Mouse (Mus musculus): ENCODE results near the gene Bcat1. TPM values are rescaled to one million over a fixed set of nuclear protein-coding genes. Genes with fewer than 3 reads are reported as not detected.
"Not testable (repeated sequence)": the region's sequence is repeated elsewhere in the genome, so short reads cannot be mapped to it uniquely, and the experiment has no call there.

Gene Bcat1
- polyA plus RNA-seq, 1 experiment: 20.3 TPM

GRCm38 (mm10) chr6:145106163-145106842 is 30.3 kb upstream of the Bcat1 start:
- 75% methylated on average over 6 of the region's 6 CpGs for WGBS
- peak overlapping the region; percentile 59; the same call in 1 of the 2 replicates for H3K27ac ChIP-seq (ENCODE audit: control insufficient read depth, insufficient read depth, low read depth, low read length, poor library complexity)
- H3K4me3 ChIP-seq (replicated peaks; ENCODE audit: control insufficient read depth, low read depth, low read length): no peak overlapping the region
- peaks cover 5% of the 10 kb centered on the region for H3K4me1 ChIP-seq (ENCODE audit: control insufficient read depth, insufficient read depth, low read length)
- TF ChIP-seq POLR2A (IDR thresholded peaks at IDR 0.05; ENCODE audit: borderline replicate concordance, control insufficient read depth, low read depth, low read length) (no peak), CTCF (IDR thresholded peaks at IDR 0.05; ENCODE audit: control insufficient read depth, insufficient read depth, low read length) (no peak)

GRCm38 (mm10) chr6:145105439-145105838 is 29.5 kb upstream of the Bcat1 start:
- 70% methylated on average over 10 of the region's 10 CpGs for WGBS

GRCm38 (mm10) chr6:145104241-145104939 is 28.4 kb upstream of the Bcat1 start:
- 60% methylated on average over 10 of the region's 10 CpGs for WGBS
- no peak for TF ChIP-seq CTCF (IDR thresholded peaks at IDR 0.05; ENCODE audit: control insufficient read depth, insufficient read depth, low read length)
- TF ChIP-seq POLR2A (IDR thresholded peaks at IDR 0.05; ENCODE audit: borderline replicate concordance, control insufficient read depth, low read depth, low read length): no peak
- H3K27ac ChIP-seq (ENCODE audit: control insufficient read depth, insufficient read depth, low read depth, low read length, poor library complexity): 0 out of 2 replicates have a peak overlapping the region, but pooled peaks have one; percentile 2

More at GRCm38 (mm10) chr6:145105439-145105838, 29.5 kb upstream of the Bcat1 start:
- no peak for TF ChIP-seq CTCF (IDR thresholded peaks at IDR 0.05; ENCODE audit: control insufficient read depth, insufficient read depth, low read length)
- no peak for TF ChIP-seq POLR2A (IDR thresholded peaks at IDR 0.05; ENCODE audit: borderline replicate concordance, control insufficient read depth, low read depth, low read length)
- H3K4me1 ChIP-seq (ENCODE audit: control insufficient read depth, insufficient read depth, low read length): peaks cover 5% of the 10 kb centered on the region
- peak overlapping the region; percentile 73 for H3K27ac ChIP-seq (ENCODE audit: control insufficient read depth, insufficient read depth, low read depth, low read length, poor library complexity)
- no peak overlapping the region for H3K4me3 ChIP-seq (replicated peaks; ENCODE audit: control insufficient read depth, low read depth, low read length)

GRCm38 (mm10) chr6:145100923-145101322 is 24.9 kb upstream of the Bcat1 start:
- TF ChIP-seq CTCF (IDR thresholded peaks at IDR 0.05; ENCODE audit: control insufficient read depth, insufficient read depth, low read length): no peak
- TF ChIP-seq POLR2A (IDR thresholded peaks at IDR 0.05; ENCODE audit: borderline replicate concordance, control insufficient read depth, low read depth, low read length): no peak
- peak overlapping the region; percentile 74; the same call in 1 of the 2 replicates for H3K27ac ChIP-seq (ENCODE audit: control insufficient read depth, insufficient read depth, low read depth, low read length, poor library complexity)
- H3K4me3 ChIP-seq (replicated peaks; ENCODE audit: control insufficient read depth, low read depth, low read length): no peak overlapping the region
- WGBS: 6% methylated on average over 9 of the region's 9 CpGs
- H3K4me1 ChIP-seq (ENCODE audit: control insufficient read depth, insufficient read depth, low read length): peaks cover 7% of the 10 kb centered on the region

More at GRCm38 (mm10) chr6:145104241-145104939, 28.4 kb upstream of the Bcat1 start:
- peaks cover 5% of the 10 kb centered on the region for H3K4me1 ChIP-seq (ENCODE audit: control insufficient read depth, insufficient read depth, low read length)
- H3K4me3 ChIP-seq (replicated peaks; ENCODE audit: control insufficient read depth, low read depth, low read length): no peak overlapping the region

- TF ChIP-seq CTCF (IDR thresholded peaks at IDR 0.05; ENCODE audit: control insufficient read depth, insufficient read depth, low read length) (no peak), POLR2A (IDR thresholded peaks at IDR 0.05; ENCODE audit: borderline replicate concordance, control insufficient read depth, low read depth, low read length) (no peak)
- H3K4me1 ChIP-seq (ENCODE audit: control insufficient read depth, insufficient read depth, low read length): peaks cover 1% of the 10 kb centered on the region; the same call in 1 of the 2 replicates
- 79% methylated on average over 4 of the region's 4 CpGs for WGBS
- H3K27ac ChIP-seq (ENCODE audit: control insufficient read depth, insufficient read depth, low read depth, low read length, poor library complexity): no peak overlapping the region
- no peak overlapping the region for H3K4me3 ChIP-seq (replicated peaks; ENCODE audit: control insufficient read depth, low read depth, low read length)
Observed at GRCm38 (mm10) chr6:145094431-145094830, 18.4 kb upstream of the Bcat1 start.

GRCm38 (mm10) chr6:145093038-145093622 is 17.1 kb upstream of the Bcat1 start:
- 60% methylated on average over 7 of the region's 7 CpGs for WGBS
- H3K27ac ChIP-seq (ENCODE audit: control insufficient read depth, insufficient read depth, low read depth, low read length, poor library complexity); H3K4me1 ChIP-seq (ENCODE audit: control insufficient read depth, insufficient read depth, low read length); H3K4me3 ChIP-seq (replicated peaks; ENCODE audit: control insufficient read depth, low read depth, low read length): not testable (repeated sequence)

GRCm38 (mm10) chr6:145091998-145092397 is 16.0 kb upstream of the Bcat1 start:
- TF ChIP-seq POLR2A (IDR thresholded peaks at IDR 0.05; ENCODE audit: borderline replicate concordance, control insufficient read depth, low read depth, low read length) (no peak), CTCF (IDR thresholded peaks at IDR 0.05; ENCODE audit: control insufficient read depth, insufficient read depth, low read length) (no peak)
- H3K4me3 ChIP-seq (replicated peaks; ENCODE audit: control insufficient read depth, low read depth, low read length): no peak overlapping the region
- 69% methylated on average over 7 of the region's 7 CpGs for WGBS
- H3K27ac ChIP-seq (ENCODE audit: control insufficient read depth, insufficient read depth, low read depth, low read length, poor library complexity): no peak overlapping the region
- H3K4me1 ChIP-seq (ENCODE audit: control insufficient read depth, insufficient read depth, low read length): no peaks in the 10 kb centered on the region; the same call in 1 of the 2 replicates

- TF ChIP-seq POLR2A (IDR thresholded peaks at IDR 0.05; ENCODE audit: borderline replicate concordance, control insufficient read depth, low read depth, low read length) (no peak), CTCF (IDR thresholded peaks at IDR 0.05; ENCODE audit: control insufficient read depth, insufficient read depth, low read length) (no peak)
- Histone ChIP-seq H3K4me3 (replicated peaks; ENCODE audit: control insufficient read depth, low read depth, low read length) (no peak overlapping the region), H3K4me1 (ENCODE audit: control insufficient read depth, insufficient read depth, low read length) (no peaks in the 10 kb centered on the region; the same call in 1 of the 2 replicates), H3K27ac (ENCODE audit: control insufficient read depth, insufficient read depth, low read depth, low read length, poor library complexity) (peak overlapping the region; percentile 71)
- WGBS: 48% methylated on average over 5 of the region's 5 CpGs
Observed at GRCm38 (mm10) chr6:145090928-145091327, 14.9 kb upstream of the Bcat1 start.
